Mouse (Mus musculus) spleen, postnatal 4 days (tissue): ENCODE data around the gene Cox17.

Experiments
- DNase-seq, 2 experiments: peaks; one replicate each; pipeline ENCODE4 v3.0.0; 2022; ENCODE audit warnings: low spot score in 2 of 2

The Cox17 gene

DNA sequence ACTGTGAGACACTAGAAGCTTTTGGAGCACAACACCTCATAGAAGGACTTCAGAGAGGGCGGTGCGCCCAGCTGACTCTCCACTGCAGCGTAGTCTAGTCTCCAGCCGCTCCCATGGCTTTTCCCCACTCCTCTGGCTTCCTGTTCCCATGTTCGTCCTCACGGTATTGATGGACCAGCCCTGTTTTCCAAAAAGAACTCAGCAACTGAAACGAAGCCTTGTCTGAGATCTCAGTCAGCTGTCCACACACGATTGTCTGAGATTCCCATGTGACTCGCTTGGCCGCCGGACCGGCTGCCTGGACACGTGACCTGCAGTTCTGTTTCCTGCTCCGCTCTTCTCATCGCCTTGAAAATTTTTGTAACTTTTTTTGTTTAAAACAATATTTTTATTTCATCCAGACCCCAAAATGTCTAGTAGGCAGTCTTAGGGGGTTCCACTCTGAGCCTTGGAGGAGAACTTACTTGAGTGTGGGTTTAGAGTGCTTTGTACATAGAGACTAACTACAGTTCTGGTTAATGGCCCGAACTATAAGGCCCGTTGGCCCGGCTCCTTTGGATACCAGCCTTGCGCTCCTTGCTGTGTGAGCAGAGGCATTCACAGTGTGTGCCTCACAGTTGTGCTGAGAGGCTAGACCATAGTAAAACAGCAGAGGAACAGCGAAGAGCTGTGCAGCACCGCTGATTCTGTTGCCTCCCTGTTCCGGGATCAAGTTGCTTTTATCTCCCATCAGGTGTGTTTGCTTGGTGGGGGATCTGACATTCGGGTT, 45.5 kb downstream of the Cox17 start:
- DNase-seq = no peak

DNA sequence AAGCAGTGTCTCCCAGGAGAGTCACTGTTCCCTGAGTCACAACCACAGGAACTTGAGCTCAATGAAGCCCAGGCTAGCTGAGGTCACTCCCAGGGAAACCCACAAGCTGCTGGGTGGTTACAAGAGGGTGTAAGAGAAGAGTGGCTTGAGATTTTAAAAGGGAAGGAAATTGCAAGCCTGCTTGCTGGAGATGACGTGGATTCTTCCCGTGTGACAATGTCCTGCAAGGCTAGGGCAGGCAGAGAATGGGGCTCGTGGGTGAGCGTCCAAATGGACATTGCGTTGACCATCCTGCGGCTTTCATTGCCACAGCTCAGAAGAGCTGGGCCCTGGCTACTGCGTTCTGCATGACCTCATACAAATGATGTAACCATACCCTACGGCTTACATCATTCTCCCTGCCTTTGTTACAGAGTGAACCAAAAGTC, 47.4 kb downstream of the Cox17 start:
- no peak for DNase-seq

DNA sequence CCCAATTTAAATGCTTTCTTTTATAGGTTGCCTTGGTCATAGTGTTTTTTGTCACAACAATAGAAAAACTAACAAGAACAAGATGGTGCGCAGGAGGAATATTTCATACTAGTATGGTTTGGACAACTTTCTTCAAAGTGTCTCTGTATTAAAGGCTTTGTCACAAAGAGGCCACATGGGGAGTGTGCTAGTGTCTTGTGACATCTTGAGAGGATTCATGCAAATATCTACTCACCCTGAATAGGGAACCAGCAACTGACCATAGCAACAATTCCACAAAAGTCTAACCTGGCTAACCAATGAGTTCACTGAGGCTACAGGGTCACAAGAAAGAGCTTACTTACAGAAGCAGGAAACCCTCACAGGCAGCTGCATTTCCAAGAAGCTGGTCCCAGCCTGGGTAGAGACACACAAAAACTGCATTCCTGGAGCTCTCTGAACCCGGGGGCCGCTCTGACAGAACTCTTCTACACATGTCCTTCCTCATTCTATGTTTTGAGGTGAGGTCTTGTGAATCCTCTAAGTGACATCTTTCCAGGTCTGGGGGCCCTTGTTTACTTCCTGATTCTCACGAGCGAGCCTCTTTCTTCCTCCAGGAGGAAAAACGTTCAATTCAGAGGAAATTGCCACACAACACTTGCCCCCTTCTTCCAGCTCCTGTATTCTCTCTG, 48.4 kb downstream of the Cox17 start:
- DNase-seq = no peak

DNA sequence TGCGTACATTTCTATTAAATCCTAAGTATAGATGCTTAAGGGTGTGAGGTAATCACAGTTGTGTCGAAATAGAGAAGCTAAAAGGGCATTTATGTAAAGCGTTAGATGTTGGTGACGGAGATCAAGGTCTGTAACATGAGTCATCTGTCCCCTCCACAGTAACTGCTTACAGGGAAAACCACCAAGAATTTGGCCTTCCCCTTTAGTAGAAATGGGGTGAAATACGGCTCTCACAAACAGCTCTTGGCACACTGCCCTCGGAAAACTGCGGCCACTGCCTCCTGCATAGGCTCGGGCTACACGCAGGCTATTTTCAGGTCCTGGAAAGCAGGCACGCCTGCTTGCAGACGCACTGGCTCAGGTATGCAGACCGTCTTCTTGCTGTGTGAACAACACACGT, 49.4 kb downstream of the Cox17 start:
- DNase-seq = no peak

DNA sequence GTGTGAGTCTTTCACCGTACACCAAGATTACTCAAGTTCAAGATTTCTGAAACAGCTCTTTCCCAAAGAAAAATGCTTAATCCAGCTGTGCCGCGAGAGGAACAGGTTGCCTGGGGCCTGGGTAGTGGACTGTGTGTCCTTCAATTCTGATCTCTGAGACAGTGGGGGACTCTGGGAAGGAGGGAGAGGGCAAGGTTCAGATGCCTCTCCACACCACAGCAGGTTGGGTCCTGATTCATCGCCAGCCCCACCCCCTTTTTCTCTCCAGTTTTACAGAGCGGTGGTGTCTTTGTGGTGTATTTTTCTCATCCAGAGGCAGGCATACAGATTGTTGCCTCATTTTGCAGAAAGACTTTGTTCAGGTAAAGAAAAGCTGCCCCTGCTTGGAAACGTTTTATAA, 51.5 kb downstream of the Cox17 start:
- DNase-seq = no peak

DNA sequence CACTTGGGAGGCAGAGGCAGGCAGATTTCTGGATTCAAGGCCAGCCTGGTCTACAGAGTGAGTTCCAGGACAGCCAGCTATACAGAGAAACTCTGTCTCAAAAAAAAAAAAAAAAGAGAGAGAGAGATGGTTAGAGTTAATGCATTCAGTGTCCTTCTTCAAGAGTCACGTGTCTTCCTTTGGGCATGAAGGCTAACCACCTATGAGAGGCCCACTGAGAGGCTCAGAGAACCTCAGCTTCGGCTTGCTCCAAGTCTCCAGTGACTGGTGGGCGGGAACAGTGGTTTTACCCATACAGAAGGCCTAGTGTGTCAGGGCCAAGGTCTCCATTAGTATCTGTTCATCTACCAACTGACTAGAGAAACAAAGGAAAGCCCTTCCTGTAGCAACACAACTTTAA, 52.3 kb downstream of the Cox17 start:
- no peak for DNase-seq

DNA sequence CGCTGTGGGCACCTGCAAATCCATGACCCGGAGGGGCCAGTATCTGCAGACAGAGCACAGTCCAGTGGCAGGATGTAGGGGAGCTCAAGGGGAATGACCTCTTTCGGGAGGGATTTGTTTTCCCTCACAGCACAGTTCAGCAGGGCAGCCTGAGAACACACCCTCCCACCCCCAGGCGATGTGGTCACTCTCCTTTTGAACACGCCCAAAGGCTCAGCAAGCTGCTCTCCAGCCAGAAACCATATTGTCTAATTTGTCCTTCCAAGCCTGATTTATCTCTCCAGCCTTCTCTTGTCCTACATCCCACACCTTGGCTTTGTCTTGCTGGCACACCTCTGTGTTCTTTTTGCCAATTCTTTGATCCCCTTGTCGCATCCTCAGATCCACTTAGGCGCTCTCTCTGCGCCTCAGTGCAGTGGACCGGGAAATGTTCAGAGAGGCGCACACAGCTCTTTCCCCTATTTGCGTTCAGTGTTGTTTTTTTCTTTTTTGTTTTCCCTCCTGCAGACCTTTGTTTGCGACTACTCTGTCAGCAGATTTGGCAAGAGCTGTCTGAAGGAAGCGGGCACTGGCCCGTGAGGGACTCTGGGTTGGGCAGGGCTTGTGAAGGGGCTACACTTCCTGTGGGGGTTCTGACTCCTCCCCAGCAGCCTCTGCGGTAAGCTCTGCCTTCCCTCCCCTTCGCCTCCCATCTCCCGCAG, 52.9 kb downstream of the Cox17 start:
- peak; percentile 51 to 74 for DNase-seq

DNA sequence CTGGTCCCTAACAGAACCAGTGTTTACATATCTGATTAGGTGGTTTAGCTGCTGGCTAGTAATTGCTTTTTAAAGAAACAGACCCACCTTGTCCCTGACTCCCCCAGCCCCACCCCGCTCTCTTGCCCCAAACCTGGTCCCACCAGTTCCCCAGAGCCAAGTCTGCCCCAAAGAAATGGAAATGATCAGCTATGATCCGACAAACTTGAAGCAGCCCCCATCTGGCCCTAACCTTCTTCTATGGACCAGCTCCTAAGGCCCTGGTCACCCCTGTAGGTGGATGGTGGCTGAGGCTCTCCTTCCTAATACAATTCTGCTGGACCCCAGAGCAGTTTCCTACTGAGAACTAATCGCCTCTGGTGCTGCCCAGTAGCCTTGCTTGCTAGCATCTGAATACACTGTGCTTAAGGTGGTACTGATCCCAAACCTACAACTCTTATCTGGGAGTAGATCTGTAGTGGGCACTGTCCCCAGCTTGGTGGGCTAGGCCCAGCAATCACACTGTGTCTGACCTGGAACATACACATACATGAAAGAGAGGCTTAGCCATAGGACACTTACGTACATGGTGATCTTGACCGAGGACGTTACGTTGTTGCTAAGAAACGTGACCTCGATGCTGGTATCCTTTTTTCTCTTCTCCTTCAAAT, 53.6 kb downstream of the Cox17 start:
- DNase-seq = no peak

DNA sequence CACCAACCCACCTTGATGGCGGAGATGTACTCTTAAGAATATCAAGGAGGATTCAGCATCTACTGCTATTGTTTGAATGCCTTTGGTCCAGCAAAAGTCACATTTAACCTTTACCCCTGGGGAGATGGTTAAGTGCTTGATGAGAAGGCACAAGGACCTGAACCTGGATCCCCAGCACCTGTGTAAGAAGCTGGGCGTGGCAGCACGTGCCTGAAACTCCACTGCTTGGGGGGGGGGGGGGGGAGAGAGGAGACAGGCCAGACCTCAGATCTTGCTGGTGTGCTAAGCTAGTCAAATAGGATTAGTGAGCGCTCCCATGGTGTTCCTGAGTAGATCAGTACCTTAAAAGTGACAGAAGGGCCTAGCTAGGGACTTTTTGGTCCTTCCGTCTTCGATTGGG, 54.7 kb downstream of the Cox17 start:
- no peak for DNase-seq
